Mouse (Mus musculus) spleen, postnatal 14 days (tissue): ENCODE measurements around the gene Gm28374.
"Not testable (repeated sequence)": the region's sequence is repeated elsewhere in the genome, so short reads cannot be mapped to it uniquely, and the experiment has no call there.

ENCODE experiments used
- DNase-seq, 2 experiments: peaks; one replicate each; pipeline ENCODE4 v3.0.0; 2021 to 2022; ENCODE audit warnings: low spot score in 2 of 2

The Gm28374 gene

DNA sequence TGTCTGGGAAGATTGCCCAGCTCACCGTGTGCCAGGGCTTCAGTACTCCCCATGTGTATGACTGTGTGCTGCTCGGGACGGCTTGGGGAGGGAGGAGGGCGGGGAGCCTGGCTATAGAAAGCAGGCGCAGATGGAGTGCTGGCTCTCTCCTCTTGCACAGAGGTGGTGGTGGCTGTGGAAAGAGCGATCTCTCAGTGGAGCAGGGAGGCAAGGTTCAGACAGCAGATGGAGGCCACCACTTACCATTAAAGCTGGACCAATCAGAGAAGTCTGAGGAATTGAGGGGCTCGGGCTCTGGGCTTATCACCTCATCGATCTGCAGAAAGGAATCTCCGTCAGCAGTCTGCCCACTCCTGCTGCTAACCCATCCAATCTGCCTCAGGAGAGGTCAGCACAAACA, at the start of gene Gm28374:
Gene Gm28374 (minus strand): TSS at position 101 of the 400 bp plus-strand sequence.
- DNase-seq: no peak

DNA sequence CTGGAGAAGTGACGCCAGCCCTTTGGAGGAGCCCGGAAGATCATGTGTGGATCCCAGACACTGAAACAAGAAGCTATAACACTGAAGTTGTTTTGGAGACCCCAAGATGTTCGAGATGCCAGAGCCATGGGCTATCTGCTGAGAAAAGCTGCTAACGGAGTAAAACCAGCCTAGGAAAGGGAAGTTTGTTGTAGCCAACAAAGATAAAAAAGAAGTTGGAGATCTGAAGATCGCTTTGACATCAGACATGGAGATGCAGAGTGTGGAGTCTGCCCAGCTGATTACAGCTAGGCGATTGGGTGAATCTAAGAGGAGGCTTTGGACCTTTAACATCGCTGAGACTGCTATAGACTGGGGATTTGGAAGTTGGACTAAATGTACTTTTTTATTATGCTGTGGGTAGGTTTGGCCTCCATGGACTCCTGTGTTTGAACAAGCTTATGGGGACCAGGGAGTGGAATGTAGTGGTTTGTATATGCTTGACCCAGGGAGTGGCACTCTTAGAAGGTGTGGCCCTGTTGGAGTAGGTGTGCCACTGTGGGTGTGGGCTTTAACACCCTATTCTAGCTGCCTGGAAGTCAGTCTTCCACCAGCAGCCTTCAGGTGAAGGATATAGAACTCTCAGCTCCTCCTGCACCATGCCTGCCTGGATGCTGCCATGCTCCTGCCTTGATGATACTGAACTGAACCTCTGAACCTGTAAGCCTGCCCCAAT, 48.5 kb upstream of the Gm28374 start:
- not testable (repeated sequence) for DNase-seq

- DNase-seq: peak; percentile 90 to 93
These were observed 45.8 kb upstream of the Gm28374 start, which contains the start of gene Snx15 for GRCm38 (mm10) chr19:6127760-6128341. Gene Snx15 (minus strand): TSS chr19:6128304.

GRCm38 (mm10) chr19:6126789-6127580, 44.9 kb upstream of the Gm28374 start:
- no peak for DNase-seq

GRCm38 (mm10) chr19:6126289-6126688, 44.2 kb upstream of the Gm28374 start:
- peak in 1 of 2 experiments; percentile 69 for DNase-seq

- DNase-seq: no peak
These were observed 42.8 kb upstream of the Gm28374 start for GRCm38 (mm10) chr19:6124898-6125297.

GRCm38 (mm10) chr19:6123330-6123729, 41.3 kb upstream of the Gm28374 start:
- no peak for DNase-seq

DNA sequence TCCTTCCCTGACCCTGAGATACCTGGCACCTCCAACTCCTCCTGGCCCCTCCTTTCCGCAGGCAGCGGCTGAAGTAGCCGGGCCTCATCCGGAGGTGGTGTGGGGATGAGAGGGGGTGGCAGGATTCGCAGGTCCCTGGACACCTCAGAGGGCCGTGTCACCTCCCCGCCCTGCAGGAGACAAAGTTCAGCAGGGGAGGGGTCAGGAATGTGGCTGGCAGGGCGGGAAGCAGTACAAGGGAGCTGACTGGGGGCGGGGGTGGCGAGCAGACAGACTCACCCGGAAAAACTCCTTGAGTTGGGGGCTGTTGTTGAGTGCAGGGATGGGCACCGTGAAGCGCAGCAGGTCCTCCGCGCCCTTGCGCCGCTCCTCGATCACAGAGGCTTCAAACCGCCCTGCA, 39.7 kb upstream of the Gm28374 start:
- no peak for DNase-seq

GRCm38 (mm10) chr19:6118677-6119185, 36.7 kb upstream of the Gm28374 start:
- no peak for DNase-seq

- peak; percentile 76 to 80 for DNase-seq
These were observed 36.1 kb upstream of the Gm28374 start, which contains the start of gene Sac3d1 for GRCm38 (mm10) chr19:6117986-6118676. Gene Sac3d1 (minus strand): TSS chr19:6118650.

DNA sequence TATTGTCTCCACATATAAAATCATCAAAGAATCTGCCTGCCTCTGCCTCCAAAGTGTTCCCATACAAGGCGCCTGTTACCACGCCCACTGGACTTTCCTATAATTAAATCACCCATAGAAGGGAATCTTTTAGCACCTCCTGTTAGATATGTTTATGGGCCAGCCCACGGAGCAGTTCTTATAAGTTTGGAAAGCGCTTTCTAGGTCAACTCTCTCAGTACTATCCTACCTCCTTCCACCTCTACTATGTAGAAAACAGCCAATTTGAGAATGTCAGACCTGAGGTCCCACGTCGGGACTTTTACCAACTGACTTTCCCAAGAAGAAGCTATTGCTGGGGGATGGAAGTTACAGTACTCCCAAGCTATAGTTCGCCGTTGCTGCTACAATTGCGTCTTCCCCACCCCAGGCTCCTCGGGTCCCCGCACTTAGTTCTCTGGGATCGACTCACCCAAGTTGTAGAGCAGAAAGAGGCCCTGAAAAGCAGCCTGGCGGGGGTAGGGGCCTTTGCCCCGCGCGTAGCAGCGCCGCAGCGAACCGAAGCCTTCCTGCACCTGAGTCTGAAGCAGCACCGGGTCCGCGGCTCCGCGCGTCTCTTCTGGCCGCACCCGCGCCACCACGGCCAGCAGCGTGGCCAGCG, 35.4 kb upstream of the Gm28374 start:
- no peak for DNase-seq

- no peak for DNase-seq
These were observed 34.2 kb upstream of the Gm28374 start for GRCm38 (mm10) chr19:6116113-6116850.

GRCm38 (mm10) chr19:6113116-6113515, 31.1 kb upstream of the Gm28374 start:
- no peak for DNase-seq

- no peak for DNase-seq
These were observed 23.5 kb upstream of the Gm28374 start, which contains the start of gene Naaladl1 for GRCm38 (mm10) chr19:6105586-6105985. Gene Naaladl1 (plus strand): TSS chr19:6105782.

DNA sequence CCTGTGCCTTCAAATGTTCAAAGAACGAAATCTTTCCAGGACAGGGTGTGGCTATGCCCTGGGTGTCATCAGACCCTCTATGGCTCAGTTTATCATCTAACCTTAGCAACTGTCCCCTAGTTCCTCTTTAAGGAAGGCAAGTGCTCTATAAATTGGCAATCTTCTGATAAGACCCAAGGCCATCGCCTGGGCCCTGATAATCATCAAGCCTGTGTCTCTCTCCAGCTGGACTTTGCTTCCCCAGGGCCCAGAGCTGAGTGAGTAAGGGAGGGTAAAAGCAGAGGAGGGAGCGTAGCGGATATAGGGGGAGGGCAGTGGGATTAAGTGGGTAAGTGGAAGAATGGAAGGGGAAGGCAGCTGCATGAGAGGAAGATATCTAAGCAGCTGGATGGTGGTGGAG, 22.4 kb upstream of the Gm28374 start:
- no peak for DNase-seq

DNA sequence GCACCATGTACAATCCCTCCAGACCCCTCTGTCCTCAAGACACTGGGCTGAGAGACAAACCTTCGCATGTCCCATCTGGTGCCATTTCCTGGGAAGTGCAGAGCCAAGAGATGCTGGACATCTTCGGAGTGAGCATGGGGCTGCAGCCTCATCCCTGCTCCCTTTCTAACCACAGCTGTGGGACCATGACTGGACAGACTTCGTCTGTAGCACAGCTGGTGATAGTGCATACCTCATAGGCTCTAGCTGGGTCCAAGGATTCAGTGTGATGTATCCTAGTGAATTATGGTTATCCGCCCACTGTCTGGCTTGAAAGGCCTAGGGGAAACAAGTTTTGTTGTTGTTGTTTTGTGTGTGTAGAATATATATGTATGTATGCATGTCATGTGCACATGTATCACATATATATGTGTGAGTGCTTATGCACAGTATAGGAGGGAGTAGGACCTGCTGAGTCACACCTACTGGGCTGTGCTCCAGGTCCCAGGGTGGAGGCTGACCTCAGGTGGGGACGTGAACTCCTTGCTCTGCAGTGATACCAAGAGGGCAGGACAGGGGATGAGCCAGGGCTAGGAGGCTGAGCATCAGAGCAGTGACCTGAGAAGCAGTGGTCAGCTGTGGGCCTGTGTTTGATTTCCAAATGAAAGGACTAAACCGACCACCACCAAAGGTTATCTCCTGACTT, 20.3 kb upstream of the Gm28374 start:
- peak; percentile 72 to 74 for DNase-seq

DNA sequence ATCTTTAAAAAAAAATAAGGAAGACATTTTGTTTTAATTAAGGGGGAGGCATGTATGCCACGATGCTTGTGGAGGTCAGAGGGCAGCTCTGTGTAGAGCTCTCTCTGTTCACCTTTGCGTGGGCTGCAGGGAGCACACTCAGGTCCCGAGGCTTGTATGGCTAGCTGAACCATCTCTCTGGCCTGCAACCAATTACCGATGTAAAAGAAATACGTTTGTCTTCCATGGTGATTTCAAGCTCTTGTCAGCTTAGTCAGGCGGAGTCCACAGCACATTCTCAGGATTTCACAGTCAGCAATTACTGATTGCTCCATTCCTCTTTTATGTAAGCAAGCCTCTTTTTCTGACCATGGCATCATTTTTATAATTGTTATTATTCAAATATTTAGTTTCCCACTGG, 19.1 kb upstream of the Gm28374 start:
- DNase-seq: no peak

DNA sequence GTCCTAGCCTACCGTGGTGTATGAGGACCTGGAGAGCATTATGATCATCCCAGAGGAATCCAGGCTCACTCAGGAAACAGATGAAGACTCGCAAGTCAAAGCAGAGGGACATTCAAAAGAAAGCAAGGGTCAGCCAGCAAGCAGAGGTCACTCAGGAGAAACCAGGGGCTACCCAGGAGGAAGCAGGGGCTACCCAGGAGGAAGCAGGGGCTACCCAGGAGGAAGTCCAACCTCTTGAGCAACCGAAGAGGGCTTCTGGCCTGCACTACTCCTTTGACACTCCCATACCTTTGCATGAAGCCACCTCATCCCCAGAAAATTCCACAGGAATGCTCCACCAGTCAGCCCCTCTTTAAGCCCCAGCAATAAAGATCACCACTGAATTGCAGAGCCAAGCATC, 15.8 kb upstream of the Gm28374 start:
- no peak for DNase-seq

GRCm38 (mm10) chr19:6094119-6094518, 12.1 kb upstream of the Gm28374 start, which contains the start of gene AC131692.1:
Gene AC131692.1 (plus strand): TSS chr19:6094419.
- DNase-seq: no peak

DNA sequence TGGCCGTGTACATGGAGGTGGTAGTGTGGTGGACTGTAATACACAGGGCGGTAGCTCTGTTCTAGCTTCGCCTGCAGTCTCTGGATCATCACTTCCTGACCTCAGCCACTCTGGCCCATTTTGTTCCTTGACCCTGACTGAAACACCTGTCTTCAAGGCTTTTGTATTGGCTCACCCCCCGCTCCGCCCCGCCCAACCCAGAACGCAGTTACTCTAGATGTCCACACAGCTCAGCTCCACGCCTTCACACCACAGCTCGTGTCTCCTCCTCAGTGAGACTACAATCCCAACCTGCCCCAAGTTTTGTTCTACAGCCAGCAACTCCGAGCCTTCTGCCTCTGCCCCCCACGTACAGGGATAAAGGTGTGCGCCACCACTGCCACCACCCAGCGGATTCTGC, 6.8 kb upstream of the Gm28374 start:
- no peak for DNase-seq
